Mouse (Mus musculus) central nervous system, embryonic 18 days (tissue): ENCODE measurements around the gene Gm21775. TPM values are rescaled to one million over a fixed set of nuclear protein-coding genes. Genes with fewer than 3 reads are reported as not detected.

ENCODE experiments used
- polyA plus RNA-seq: library from polyadenylated mRNA; depleted of rRNA; stranded (reverse); fragments of >200 nt; gene quantifications from 2 replicates; pipeline ENCODE4 v1.2.3, GENCODE M21; 2012; rRNA removed

Gene Gm21775
- polyA plus RNA-seq: not detected in 2 replicates

DNA sequence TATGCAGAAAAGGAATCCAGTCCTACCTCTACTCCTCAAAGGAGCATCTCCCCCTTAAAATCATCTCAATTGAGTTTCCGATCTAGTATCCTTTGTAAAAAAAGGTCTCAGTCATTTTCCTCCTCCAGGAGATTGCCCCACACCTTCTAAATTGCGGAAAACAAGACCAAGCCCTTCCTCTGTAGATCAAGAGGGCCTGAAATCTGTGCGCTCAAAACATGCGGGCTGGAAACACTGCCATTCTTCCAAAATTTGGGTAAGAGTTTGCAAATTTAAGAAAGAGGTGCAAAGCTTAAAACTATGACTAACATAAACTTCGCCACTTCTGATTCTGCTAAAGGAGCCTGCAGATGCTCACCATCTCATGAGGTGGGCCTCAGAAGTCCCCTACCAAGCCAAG lies at the start of gene Gm21775:
Gene Gm21775 (plus strand): TSS at position 301 of the 400 bp plus-strand sequence.

DNA sequence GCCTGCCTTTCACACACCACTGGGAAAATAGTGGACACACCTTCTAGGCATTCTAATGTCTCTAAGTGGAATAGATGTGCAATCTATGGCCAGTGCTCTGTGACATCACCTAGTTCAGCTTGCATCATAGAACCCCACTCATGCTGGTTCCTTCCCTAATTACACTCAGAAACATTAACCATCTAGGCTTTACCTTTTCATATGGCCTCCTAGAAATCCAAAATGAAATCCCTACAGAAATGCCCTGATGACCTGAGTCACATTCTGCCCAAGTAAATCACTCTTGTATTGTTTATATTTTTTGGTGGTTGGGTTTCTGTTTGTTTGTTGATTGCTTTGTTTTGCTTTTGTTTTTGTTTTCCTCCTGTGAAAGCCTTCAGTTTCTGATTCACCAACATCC lies 17.3 kb upstream of the Gm21775 start, which contains the start of gene Gm20737:
Gene Gm20737 (minus strand): TSS at position 101 of the 400 bp plus-strand sequence.

Other genes with a start within 250 kb of the Gm21775 start
- not detected in 2 replicates for gene Gm20834, start 228.9 kb upstream of the Gm21775 start, polyA plus RNA-seq
- gene Gm28510, start 140.7 kb upstream of the Gm21775 start, polyA plus RNA-seq: not detected in 2 replicates
- not detected in 2 replicates for gene Gm20737, start 17.4 kb upstream of the Gm21775 start, polyA plus RNA-seq
- not detected in 2 replicates for gene Gm21900, start 62.9 kb downstream of the Gm21775 start, polyA plus RNA-seq
- not detected in 2 replicates for gene Gm20777, start 199.0 kb downstream of the Gm21775 start, polyA plus RNA-seq